24 mouse cellular contexts compared by ENCODE assay signal in genomic region chr5:96311677-96312076, GRCm38 (mm10).
DNase-seq lines count a peak whose midpoint lies in the region; ATAC-seq and TF ChIP-seq lines count a peak whose summit lies in the region.
"Had no signal": no experiment of that assay in that cellular context is flagged by ENCODE, and none has a peak within 500 bp of the region (broad histone marks: within the 10 kb centered on the region; RNA-seq: fewer than 3 reads in every experiment).

No protein-coding gene starts in this region.

- no peaks in the 10 kb centered on the region; the same call in 1 of the 2 replicates for H3K4me1 ChIP-seq in hindbrain, embryonic 14.5 days (replicated peaks; ENCODE audit: control insufficient read depth, insufficient read depth, low read length)
- H3K4me1 ChIP-seq in hindbrain, embryonic 12.5 days: no peaks in the 10 kb centered on the region
- peaks cover 19% of the 10 kb centered on the region for H3K4me1 ChIP-seq in limb, embryonic 12.5 days (replicated peaks)
- H3K4me1 ChIP-seq in limb, embryonic 10.5 days: peaks cover 10% of the 10 kb centered on the region
- H3K4me1 ChIP-seq in neural tube, embryonic 14.5 days (ENCODE audit: control insufficient read depth, insufficient read depth, low read length): no peaks in the 10 kb centered on the region
- H3K4me1 ChIP-seq in lung, adult 2 months (ENCODE audit: control insufficient read depth, insufficient read depth, low read length): no peaks in the 10 kb centered on the region
- H3K4me1 ChIP-seq: hindbrain, embryonic 10.5 days had no signal

- H3K27me3 ChIP-seq in hindbrain, embryonic 14.5 days (ENCODE audit: control insufficient read depth, insufficient read depth, low read length): no peaks in the 10 kb centered on the region
- H3K27me3 ChIP-seq in hindbrain, embryonic 12.5 days: no peaks in the 10 kb centered on the region
- H3K27me3 ChIP-seq in limb, embryonic 12.5 days: no peaks in the 10 kb centered on the region
- H3K27me3 ChIP-seq in limb, embryonic 10.5 days (ENCODE audit: low read depth, poor library complexity, severe bottlenecking): no peaks in the 10 kb centered on the region
- H3K27me3 ChIP-seq in neural tube, embryonic 14.5 days (ENCODE audit: control insufficient read depth, insufficient read depth, low read length): no peaks in the 10 kb centered on the region
- H3K27me3 ChIP-seq: CH12.LX; forebrain, embryonic 13.5 days; hindbrain, embryonic 15.5 days; Patski had no signal

- 0 out of 2 replicates have a peak, but pooled peaks have one; percentile 21 for ATAC-seq in hindbrain, embryonic 14.5 days (ENCODE audit: low FRiP score)
- no peak for ATAC-seq in hindbrain, embryonic 12.5 days (ENCODE audit: low FRiP score)
- peak; percentile 64; the same call in 1 of the 2 replicates for ATAC-seq in limb, embryonic 12.5 days (ENCODE audit: insufficient number of reproducible peaks, insufficient read depth, low FRiP score, low TSS enrichment, low read depth)
- peak; percentile 41 for ATAC-seq in neural tube, embryonic 14.5 days (ENCODE audit: low read depth)
- ATAC-seq: forebrain, embryonic 13.5 days; forebrain, embryonic 16.5 days; Patski had no signal

- 70% methylated on average over 8 of the region's 8 CpGs for WGBS in hindbrain, embryonic 14.5 days
- 78% methylated on average over 8 of the region's 8 CpGs for WGBS in hindbrain, embryonic 12.5 days
- 37% methylated on average over 8 of the region's 8 CpGs for WGBS in limb, embryonic 12.5 days
- WGBS in limb, embryonic 10.5 days: 59% methylated on average over 8 of the region's 8 CpGs
- WGBS in neural tube, embryonic 14.5 days: 49% methylated on average over 8 of the region's 8 CpGs
- 70% methylated on average over 8 of the region's 8 CpGs for WGBS in lung, adult 2 months

- no peak for DNase-seq in hindbrain, embryonic 14.5 days (ENCODE audit: low spot score)
- DNase-seq in limb, embryonic 10.5 days (ENCODE audit: low spot score): no peak
- DNase-seq in lung, adult 2 months: no peak
- DNase-seq: adrenal gland, postnatal 10 days; adrenal gland, postnatal 36 days; B cell, adult 2 months; cerebellum, adult 18-20 months; cerebellum, adult 9-10 months; cerebellum, postnatal 14 days; gastrocnemius, postnatal 10 days; gastrocnemius, postnatal 36 days; heart, adult 2 months had no signal

- no peak for TF ChIP-seq POLR2A in lung, adult 2 months (IDR thresholded peaks at IDR 0.05; ENCODE audit: borderline replicate concordance, extremely low read depth, low read depth, low read length)

- H3K27ac ChIP-seq in hindbrain, embryonic 14.5 days: no peak overlapping the region
- no peak overlapping the region for H3K27ac ChIP-seq in hindbrain, embryonic 12.5 days
- no peak overlapping the region for H3K27ac ChIP-seq in limb, embryonic 12.5 days
- H3K27ac ChIP-seq in limb, embryonic 10.5 days: no peak overlapping the region
- no peak overlapping the region for H3K27ac ChIP-seq in neural tube, embryonic 14.5 days (ENCODE audit: low read depth, low read length)
- H3K27ac ChIP-seq: forebrain, embryonic 10.5 days; forebrain, embryonic 13.5 days; heart, adult 2 months; hindbrain, embryonic 10.5 days; hindbrain, embryonic 15.5 days had no signal

- H3K4me2 ChIP-seq in hindbrain, embryonic 14.5 days (replicated peaks): no peak overlapping the region
- H3K4me2 ChIP-seq in hindbrain, embryonic 12.5 days (replicated peaks): no peak overlapping the region
- no peak overlapping the region for H3K4me2 ChIP-seq in limb, embryonic 12.5 days
- H3K4me2 ChIP-seq in neural tube, embryonic 14.5 days (ENCODE audit: low read depth, low read length): no peak overlapping the region
- H3K4me2 ChIP-seq: forebrain, embryonic 13.5 days; heart, embryonic 11.5 days; hindbrain, embryonic 15.5 days had no signal

- TF ChIP-seq CTCF in lung, adult 2 months (IDR thresholded peaks at IDR 0.05; ENCODE audit: insufficient read depth, low read length): no peak

- no peaks in the 10 kb centered on the region for H3K36me3 ChIP-seq in hindbrain, embryonic 14.5 days (replicated peaks; ENCODE audit: control insufficient read depth, insufficient read depth)
- H3K36me3 ChIP-seq in hindbrain, embryonic 12.5 days: no peaks in the 10 kb centered on the region
- no peaks in the 10 kb centered on the region for H3K36me3 ChIP-seq in limb, embryonic 12.5 days
- H3K36me3 ChIP-seq in limb, embryonic 10.5 days: no peaks in the 10 kb centered on the region
- H3K36me3 ChIP-seq in neural tube, embryonic 14.5 days (ENCODE audit: control insufficient read depth, insufficient read depth, low read length): no peaks in the 10 kb centered on the region
- H3K36me3 ChIP-seq: forebrain, embryonic 10.5 days; G1E; hindbrain, embryonic 10.5 days; hindbrain, embryonic 15.5 days had no signal

- no peak overlapping the region for H3K4me3 ChIP-seq in hindbrain, embryonic 14.5 days (replicated peaks; ENCODE audit: low read length)
- no peak overlapping the region for H3K4me3 ChIP-seq in hindbrain, embryonic 12.5 days
- no peak overlapping the region for H3K4me3 ChIP-seq in limb, embryonic 12.5 days (replicated peaks)
- H3K4me3 ChIP-seq in limb, embryonic 10.5 days: no peak overlapping the region
- H3K4me3 ChIP-seq in neural tube, embryonic 14.5 days (ENCODE audit: low read depth, low read length): no peak overlapping the region
- no peak overlapping the region for H3K4me3 ChIP-seq in lung, adult 2 months (replicated peaks; ENCODE audit: extremely low read depth, low read depth, low read length)
- H3K4me3 ChIP-seq: forebrain, embryonic 10.5 days; forebrain, embryonic 13.5 days; heart, adult 2 months; hindbrain, embryonic 10.5 days; hindbrain, embryonic 15.5 days had no signal

- no peaks in the 10 kb centered on the region for H3K9me3 ChIP-seq in hindbrain, embryonic 14.5 days (ENCODE audit: control insufficient read depth, low read length)
- H3K9me3 ChIP-seq in hindbrain, embryonic 12.5 days (replicated peaks): no peaks in the 10 kb centered on the region
- H3K9me3 ChIP-seq in limb, embryonic 12.5 days: no peaks in the 10 kb centered on the region
- no peaks in the 10 kb centered on the region for H3K9me3 ChIP-seq in limb, embryonic 10.5 days (replicated peaks)
- no peaks in the 10 kb centered on the region for H3K9me3 ChIP-seq in neural tube, embryonic 14.5 days (ENCODE audit: control insufficient read depth, low read length)
- H3K9me3 ChIP-seq: forebrain, embryonic 10.5 days; forebrain, embryonic 13.5 days; G1E; hindbrain, embryonic 10.5 days; hindbrain, embryonic 15.5 days had no signal

- no peak overlapping the region for H3K9ac ChIP-seq in hindbrain, embryonic 14.5 days
- H3K9ac ChIP-seq in hindbrain, embryonic 12.5 days: no peak overlapping the region
- no peak overlapping the region for H3K9ac ChIP-seq in limb, embryonic 12.5 days (replicated peaks)
- H3K9ac ChIP-seq in neural tube, embryonic 14.5 days (replicated peaks; ENCODE audit: low read depth, low read length): no peak overlapping the region
- H3K9ac ChIP-seq: forebrain, embryonic 13.5 days; hindbrain, embryonic 15.5 days had no signal
